Mouse (Mus musculus): ENCODE data around the gene Nppc. TPM values are rescaled to one million over a fixed set of nuclear protein-coding genes. Genes with fewer than 3 reads are reported as not detected.

Nppc gene
- 12.6 and 13.8 TPM in 2 replicates for polyA plus RNA-seq (2016; fragmentation: Nextera tagmentation; extraction: Ambion mirVana)

- Histone ChIP-seq H3K36me3 (no peaks in the 10 kb centered on the region), H3K9me3 (no peaks in the 10 kb centered on the region), H3K4me3 (peak within 1 kb of the TSS; percentile 58), H3K4me2 (replicated peaks) (peak within 1 kb of the TSS; percentile 96), H3K9ac (peak within 1 kb of the TSS; percentile 72), H3K27ac (no peak within 1 kb of the TSS), H3K4me1 (peaks cover 13% of the 10 kb centered on the region), H3K27me3 (replicated peaks) (peaks cover 25% of the 10 kb centered on the region)
- peak; percentile 93 for ATAC-seq (ENCODE audit: low FRiP score, low read depth)
- WGBS, result 4% methylated on average over 58 of the region's 59 CpGs
Measured at GRCm38 (mm10) chr1:86670279-86671038, at the start of gene Nppc. Nppc (minus strand) TSS chr1:86670571.

- no peak overlapping the region for H3K27ac ChIP-seq
- 92% methylated on average over 4 of the region's 4 CpGs for WGBS
- H3K4me1 ChIP-seq, result no peaks in the 10 kb centered on the region
Measured at GRCm38 (mm10) chr1:86719391-86719790, 49.0 kb upstream of the Nppc start.

GRCm38 (mm10) chr1:86718190-86718589 lies 47.8 kb upstream of the Nppc start:
- ATAC-seq (ENCODE audit: low FRiP score, low read depth), result no peak
- Histone ChIP-seq H3K36me3 (no peaks in the 10 kb centered on the region), H3K4me1 (no peaks in the 10 kb centered on the region), H3K27me3 (replicated peaks) (no peaks in the 10 kb centered on the region), H3K9ac (no peak overlapping the region), H3K4me2 (replicated peaks) (no peak overlapping the region), H3K27ac (no peak overlapping the region), H3K9me3 (no peaks in the 10 kb centered on the region), H3K4me3 (no peak overlapping the region)
- WGBS, result 92% methylated on average over 1 of the region's 1 CpGs

More at GRCm38 (mm10) chr1:86719391-86719790, 49.0 kb upstream of the Nppc start:
- no peak overlapping the region for H3K4me3 ChIP-seq
- no peak for ATAC-seq (ENCODE audit: low FRiP score, low read depth)
- H3K27me3 ChIP-seq (replicated peaks), result no peaks in the 10 kb centered on the region
- no peak overlapping the region for H3K4me2 ChIP-seq (replicated peaks)
- no peaks in the 10 kb centered on the region for H3K9me3 ChIP-seq
- H3K9ac ChIP-seq, result no peak overlapping the region
- no peaks in the 10 kb centered on the region for H3K36me3 ChIP-seq

GRCm38 (mm10) chr1:86713054-86713453 lies 42.7 kb upstream of the Nppc start:
- no peak overlapping the region for H3K27ac ChIP-seq
- no peaks in the 10 kb centered on the region for H3K4me1 ChIP-seq
- no peaks in the 10 kb centered on the region for H3K36me3 ChIP-seq
- H3K9me3 ChIP-seq, result no peaks in the 10 kb centered on the region
- no peak overlapping the region for H3K9ac ChIP-seq
- no peaks in the 10 kb centered on the region for H3K27me3 ChIP-seq (replicated peaks)
- ATAC-seq (ENCODE audit: low FRiP score, low read depth), result no peak
- H3K4me3 ChIP-seq, result no peak overlapping the region
- no peak overlapping the region for H3K4me2 ChIP-seq (replicated peaks)
- WGBS, result 94% methylated on average over 4 of the region's 4 CpGs

- Histone ChIP-seq H3K4me3 (no peak overlapping the region), H3K27me3 (replicated peaks) (no peaks in the 10 kb centered on the region), H3K9ac (no peak overlapping the region), H3K9me3 (no peaks in the 10 kb centered on the region), H3K36me3 (no peaks in the 10 kb centered on the region), H3K27ac (no peak overlapping the region), H3K4me1 (no peaks in the 10 kb centered on the region), H3K4me2 (replicated peaks) (no peak overlapping the region)
- ATAC-seq (ENCODE audit: low FRiP score, low read depth), result no peak
- 86% methylated on average over 2 of the region's 2 CpGs for WGBS
Measured at GRCm38 (mm10) chr1:86712045-86712444, 41.7 kb upstream of the Nppc start.

- Histone ChIP-seq H3K9me3 (no peaks in the 10 kb centered on the region), H3K4me2 (replicated peaks) (no peak overlapping the region), H3K27ac (no peak overlapping the region), H3K4me3 (no peak overlapping the region), H3K4me1 (peaks cover 10% of the 10 kb centered on the region), H3K36me3 (no peaks in the 10 kb centered on the region), H3K9ac (no peak overlapping the region), H3K27me3 (replicated peaks) (no peaks in the 10 kb centered on the region)
- 82% methylated on average over 4 of the region's 4 CpGs for WGBS
- ATAC-seq (ENCODE audit: low FRiP score, low read depth), result no peak
Measured at GRCm38 (mm10) chr1:86709546-86709945, 39.2 kb upstream of the Nppc start.

- peaks cover 16% of the 10 kb centered on the region for H3K4me1 ChIP-seq
- H3K27me3 ChIP-seq (replicated peaks), result no peaks in the 10 kb centered on the region
- H3K36me3 ChIP-seq, result no peaks in the 10 kb centered on the region
- no peaks in the 10 kb centered on the region for H3K9me3 ChIP-seq
- no peak for ATAC-seq (ENCODE audit: low FRiP score, low read depth)
- H3K27ac ChIP-seq, result no peak overlapping the region
- no peak overlapping the region for H3K4me3 ChIP-seq
- H3K9ac ChIP-seq, result no peak overlapping the region
- WGBS, result 81% methylated on average over 3 of the region's 3 CpGs
- 0 out of 2 replicates have a peak overlapping the region, but pooled peaks have one; percentile 75 for H3K4me2 ChIP-seq (replicated peaks)
Measured at GRCm38 (mm10) chr1:86705461-86705860, 35.1 kb upstream of the Nppc start.

- Histone ChIP-seq H3K27ac (peak overlapping the region; percentile 88), H3K9me3 (no peaks in the 10 kb centered on the region), H3K4me1 (peaks cover 16% of the 10 kb centered on the region), H3K4me2 (replicated peaks) (peak overlapping the region; percentile 75), H3K9ac (peak overlapping the region; percentile 93), H3K4me3 (peak overlapping the region; percentile 88), H3K36me3 (no peaks in the 10 kb centered on the region), H3K27me3 (replicated peaks) (no peaks in the 10 kb centered on the region)
- no peak; the same call in 1 of the 2 replicates for ATAC-seq (ENCODE audit: low FRiP score, low read depth)
- WGBS, result under 1% methylated on average over 27 of the region's 27 CpGs
Measured at GRCm38 (mm10) chr1:86703965-86704326, 33.6 kb upstream of the Nppc start.

GRCm38 (mm10) chr1:86703300-86703964 lies 33.1 kb upstream of the Nppc start, which contains the start of gene Dis3l2:
Dis3l2 (plus strand) TSS chr1:86703808.
- peaks cover 16% of the 10 kb centered on the region for H3K4me1 ChIP-seq
- H3K27ac ChIP-seq, result peak within 1 kb of the TSS; percentile 88
- H3K9ac ChIP-seq, result peak within 1 kb of the TSS; percentile 93
- H3K27me3 ChIP-seq (replicated peaks), result no peaks in the 10 kb centered on the region
- 3% methylated on average over 51 of the region's 54 CpGs for WGBS
- no peaks in the 10 kb centered on the region for H3K36me3 ChIP-seq
- H3K4me3 ChIP-seq, result peak within 1 kb of the TSS; percentile 88
- ATAC-seq (ENCODE audit: low FRiP score, low read depth), result peak; percentile 97
- peak within 1 kb of the TSS; percentile 75 for H3K4me2 ChIP-seq (replicated peaks)
- H3K9me3 ChIP-seq, result no peaks in the 10 kb centered on the region

GRCm38 (mm10) chr1:86700367-86700766 lies 30.0 kb upstream of the Nppc start:
- H3K4me3 ChIP-seq, result no peak overlapping the region
- 84% methylated on average over 7 of the region's 7 CpGs for WGBS
- H3K27me3 ChIP-seq (replicated peaks), result no peaks in the 10 kb centered on the region
- H3K4me1 ChIP-seq, result peaks cover 14% of the 10 kb centered on the region
- no peak overlapping the region for H3K9ac ChIP-seq
- no peaks in the 10 kb centered on the region for H3K9me3 ChIP-seq
- no peak for ATAC-seq (ENCODE audit: low FRiP score, low read depth)
- no peak overlapping the region for H3K27ac ChIP-seq
- no peaks in the 10 kb centered on the region for H3K36me3 ChIP-seq
- H3K4me2 ChIP-seq (replicated peaks), result no peak overlapping the region

GRCm38 (mm10) chr1:86699346-86700136 lies 29.2 kb upstream of the Nppc start:
- peaks cover 6% of the 10 kb centered on the region; the same call in 1 of the 2 replicates for H3K4me1 ChIP-seq
- H3K9ac ChIP-seq, result no peak overlapping the region
- no peak overlapping the region for H3K4me2 ChIP-seq (replicated peaks)
- no peak overlapping the region for H3K4me3 ChIP-seq
- H3K27me3 ChIP-seq (replicated peaks), result no peaks in the 10 kb centered on the region
- H3K27ac ChIP-seq, result no peak overlapping the region
- no peaks in the 10 kb centered on the region for H3K9me3 ChIP-seq
- 66% methylated on average over 11 of the region's 11 CpGs for WGBS
- H3K36me3 ChIP-seq, result no peaks in the 10 kb centered on the region
- no peak for ATAC-seq (ENCODE audit: low FRiP score, low read depth)

GRCm38 (mm10) chr1:86698721-86699120 lies 28.4 kb upstream of the Nppc start:
- no peak overlapping the region for H3K27ac ChIP-seq
- no peaks in the 10 kb centered on the region for H3K27me3 ChIP-seq (replicated peaks)
- ATAC-seq (ENCODE audit: low FRiP score, low read depth), result no peak
- H3K4me3 ChIP-seq, result no peak overlapping the region
- 48% methylated on average over 2 of the region's 2 CpGs for WGBS
- no peak overlapping the region for H3K9ac ChIP-seq
- no peaks in the 10 kb centered on the region for H3K36me3 ChIP-seq
- H3K4me1 ChIP-seq, result peaks cover 3% of the 10 kb centered on the region; the same call in 1 of the 2 replicates
- no peaks in the 10 kb centered on the region for H3K9me3 ChIP-seq
- H3K4me2 ChIP-seq (replicated peaks), result no peak overlapping the region
